Mouse (Mus musculus): ENCODE results near the gene Tbc1d10b.
"Not testable (repeated sequence)": the region's sequence is repeated elsewhere in the genome, so short reads cannot be mapped to it uniquely, and the experiment has no call there.

Gene Tbc1d10b

DNA sequence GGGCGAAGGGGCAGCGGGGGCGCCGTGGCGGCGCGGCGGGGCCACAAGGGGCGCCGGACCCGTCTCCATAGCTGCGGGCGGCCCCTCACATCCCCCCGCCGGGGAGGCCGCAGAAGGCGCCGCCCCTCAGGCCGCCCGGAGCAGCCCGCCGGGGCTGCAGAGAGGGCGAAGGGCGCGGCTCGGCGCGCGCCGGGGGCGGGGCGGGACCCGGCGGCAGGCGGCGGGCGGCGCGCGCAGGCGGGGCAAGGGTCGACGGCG, at the start of gene Tbc1d10b:
Gene Tbc1d10b (minus strand): TSS at position 174 of the 258 bp plus-strand sequence.
- DNase-seq (ENCODE audit: low read depth in 2 of 2, low spot score in 2 of 2), result no peak

DNA sequence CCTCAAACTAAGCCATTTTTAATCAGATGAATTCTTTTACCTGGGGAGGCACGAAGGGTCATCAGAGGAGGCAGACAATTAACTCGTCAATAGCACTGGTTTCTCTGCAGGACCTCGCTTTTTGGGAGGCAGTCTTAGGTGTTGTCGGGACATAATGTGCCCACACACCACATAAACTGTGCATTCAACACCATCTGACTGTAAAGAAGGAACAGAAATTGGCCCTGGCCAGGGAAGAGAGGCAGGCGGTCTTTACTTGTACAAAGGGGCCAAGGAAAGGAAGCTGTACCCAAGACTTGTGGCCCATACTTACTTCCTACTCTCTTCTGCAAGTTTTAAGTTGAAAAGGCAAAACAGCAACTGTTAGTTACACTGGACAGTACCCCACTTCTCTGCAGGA, 48.2 kb upstream of the Tbc1d10b start:
- no peak for DNase-seq (ENCODE audit: low read depth in 2 of 2, low spot score in 2 of 2)

GRCm38 (mm10) chr7:127255965-127256364, 47.7 kb upstream of the Tbc1d10b start:
- no peak for DNase-seq (ENCODE audit: low read depth in 2 of 2, low spot score in 2 of 2)

DNA sequence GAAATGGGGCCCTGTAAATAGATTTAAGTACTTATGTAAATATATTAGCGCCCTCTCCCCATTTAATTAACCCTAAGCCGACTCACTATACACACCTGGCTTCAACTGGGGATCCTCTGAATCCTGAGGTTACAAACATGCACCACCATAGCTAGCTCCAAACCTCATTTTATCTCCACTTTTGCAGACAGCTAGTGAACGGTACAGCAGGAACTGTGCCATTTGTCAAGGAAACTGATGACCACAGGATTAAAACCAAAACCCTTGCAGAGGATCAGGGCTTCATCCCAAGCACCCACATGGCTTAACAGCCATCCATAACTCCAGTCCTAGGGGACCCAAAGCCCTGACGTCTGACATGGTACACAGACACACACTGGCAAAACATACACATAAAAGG, 46.7 kb upstream of the Tbc1d10b start:
- no peak for DNase-seq (ENCODE audit: low read depth in 2 of 2, low spot score in 2 of 2)

GRCm38 (mm10) chr7:127253821-127254769, 45.8 kb upstream of the Tbc1d10b start:
- DNase-seq (ENCODE audit: low read depth in 2 of 2, low spot score in 2 of 2), result peak; percentile 88 to 92

GRCm38 (mm10) chr7:127253341-127253740, 45.1 kb upstream of the Tbc1d10b start:
- no peak for DNase-seq (ENCODE audit: low read depth in 2 of 2, low spot score in 2 of 2)

DNA sequence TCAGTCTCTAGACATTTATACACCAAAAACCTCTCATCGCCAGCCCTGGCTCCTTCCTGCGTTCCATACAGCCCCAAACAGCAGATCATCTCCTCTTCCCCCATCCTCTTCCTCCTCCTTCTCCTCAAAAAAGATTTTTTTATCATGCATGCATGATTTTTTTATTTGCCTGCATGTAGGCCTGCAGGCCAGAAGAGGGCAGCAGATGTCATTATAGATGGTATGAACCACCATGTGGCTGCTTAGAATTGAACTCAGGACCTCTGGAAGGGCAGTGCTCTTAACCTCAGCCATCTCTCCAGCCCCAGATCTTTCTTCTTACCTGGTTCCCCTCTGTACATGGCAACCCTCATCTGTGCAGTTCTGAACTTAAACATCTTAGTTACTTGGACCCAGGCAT, 44.1 kb upstream of the Tbc1d10b start:
- DNase-seq (ENCODE audit: low read depth in 2 of 2, low spot score in 2 of 2), result peak in 1 of 2 experiments; percentile 36

GRCm38 (mm10) chr7:127250511-127250910, 42.2 kb upstream of the Tbc1d10b start:
- DNase-seq (ENCODE audit: low read depth in 2 of 2, low spot score in 2 of 2), result not testable (repeated sequence)

GRCm38 (mm10) chr7:127244658-127245510, 36.6 kb upstream of the Tbc1d10b start:
- no peak for DNase-seq (ENCODE audit: low read depth in 2 of 2, low spot score in 2 of 2)

- DNase-seq (ENCODE audit: low read depth in 2 of 2, low spot score in 2 of 2), result peak; percentile 69 to 85
Observed at GRCm38 (mm10) chr7:127243870-127244657, 35.8 kb upstream of the Tbc1d10b start, which contains the start of gene Zfp771. Zfp771 (plus strand) TSS chr7:127244274.

- DNase-seq (ENCODE audit: low read depth in 2 of 2, low spot score in 2 of 2), result no peak
Observed at GRCm38 (mm10) chr7:127243361-127243867, 35.1 kb upstream of the Tbc1d10b start.

- DNase-seq (ENCODE audit: low read depth in 2 of 2, low spot score in 2 of 2), result no peak
Observed at GRCm38 (mm10) chr7:127234777-127235176, 26.5 kb upstream of the Tbc1d10b start.

GRCm38 (mm10) chr7:127233765-127234164, 25.5 kb upstream of the Tbc1d10b start:
- no peak for DNase-seq (ENCODE audit: low read depth in 2 of 2, low spot score in 2 of 2)

DNA sequence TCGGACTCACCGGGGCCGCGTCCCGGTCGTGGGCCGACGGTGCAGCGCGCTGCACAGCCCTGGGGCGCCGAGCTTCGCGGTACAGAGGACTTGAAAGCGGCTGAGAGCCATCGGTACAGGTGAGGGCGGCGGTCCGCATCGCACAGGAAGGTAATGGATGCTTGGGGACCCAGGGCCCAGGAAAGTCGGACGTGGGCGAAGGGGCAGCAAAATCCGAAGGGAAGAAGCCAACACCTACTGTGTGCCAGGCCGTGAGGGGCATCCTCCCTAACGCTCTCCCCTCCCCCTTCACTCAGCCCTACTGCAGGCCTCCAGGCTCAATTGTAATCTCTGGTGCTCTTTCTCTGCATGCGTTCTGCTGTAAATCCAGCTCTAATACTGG, 25.1 kb upstream of the Tbc1d10b start:
- DNase-seq (ENCODE audit: low read depth in 2 of 2, low spot score in 2 of 2), result no peak

- DNase-seq (ENCODE audit: low read depth in 2 of 2, low spot score in 2 of 2), result peak; percentile 66 to 69
Observed at GRCm38 (mm10) chr7:127232622-127233367, 24.5 kb upstream of the Tbc1d10b start, which contains the start of the genes Zfp553 and Sept1. Zfp553 (plus strand) TSS chr7:127233061. Sept1 (minus strand) TSS chr7:127233130.

- no peak for DNase-seq (ENCODE audit: low read depth in 2 of 2, low spot score in 2 of 2)
Observed at GRCm38 (mm10) chr7:127231826-127232621, 23.8 kb upstream of the Tbc1d10b start.

GRCm38 (mm10) chr7:127231376-127231775, 23.1 kb upstream of the Tbc1d10b start:
- DNase-seq (ENCODE audit: low read depth in 2 of 2, low spot score in 2 of 2), result no peak

- peak; percentile 81 to 91 for DNase-seq (ENCODE audit: low read depth in 2 of 2, low spot score in 2 of 2)
Observed at GRCm38 (mm10) chr7:127228615-127229303, 20.5 kb upstream of the Tbc1d10b start.
